Mouse (Mus musculus) E14TG2a.4 (cell line): Measurements from ENCODE around the gene Irx6.
A peak's percentile ranks its signal among the peaks of the same experiment; 100 is the strongest.

ENCODE experiments used
- H3K27me3 ChIP-seq: 2 replicates; pipeline ENCODE4 v1.6.1; 2014; ENCODE audit warnings: low read length, control low read depth; ENCODE audit not compliant: insufficient read depth
- H3K36me3 ChIP-seq: 2 replicates; pipeline ENCODE4 v1.6.1; 2014; ENCODE audit warnings: low read length, control low read depth; ENCODE audit not compliant: insufficient read depth
- H3K4me1 ChIP-seq: replicated peaks from 2 replicates; pipeline ENCODE4 v1.6.1; 2014; ENCODE audit warnings: low read depth, low read length, control low read depth
- H3K4me3 ChIP-seq: replicated peaks from 2 replicates; pipeline ENCODE4 v1.5.1; 2014; ENCODE audit warnings: mild to moderate bottlenecking, low read length
- H3K9me3 ChIP-seq: 2 replicates; pipeline ENCODE4 v1.6.1; 2014; ENCODE audit warnings: low read length, control low read depth
- CTCF ChIP-seq: conservative IDR thresholded peaks from 2 replicates; pipeline ENCODE4 v1.5.1; 2014; ENCODE audit warnings: low read length
- NANOG ChIP-seq: IDR thresholded peaks from 2 replicates; pipeline ENCODE4 v1.6.1; 2014; ENCODE audit warnings: borderline replicate concordance, low read length, mixed read lengths
- POU5F1 ChIP-seq: IDR thresholded peaks from 2 replicates; pipeline ENCODE4 v1.6.1; 2014; ENCODE audit warnings: low read length, borderline replicate concordance

The Irx6 gene

GRCm38 (mm10) chr8:92674244-92675128 is at the start of gene Irx6:
Irx6 (plus strand) TSS chr8:92674288.
- Histone ChIP-seq H3K4me3 (peak within 1 kb of the TSS; percentile 69), H3K9me3 (no peaks in the 10 kb centered on the region), H3K36me3 (no peaks in the 10 kb centered on the region), H3K27me3 (peaks cover 96% of the 10 kb centered on the region), H3K4me1 (peaks cover 35% of the 10 kb centered on the region)
- TF ChIP-seq POU5F1 (no peak), CTCF (no peak), NANOG (no peak)

- Histone ChIP-seq H3K36me3 (no peaks in the 10 kb centered on the region), H3K27me3 (no peaks in the 10 kb centered on the region), H3K4me3 (0 out of 2 replicates have a peak overlapping the region, but pooled peaks have one; percentile 7), H3K9me3 (peaks cover 32% of the 10 kb centered on the region), H3K4me1 (peaks cover 21% of the 10 kb centered on the region)
- TF ChIP-seq POU5F1 (no peak), CTCF (no peak), NANOG (no peak)
Measured at GRCm38 (mm10) chr8:92628711-92629650, 45.1 kb upstream of the Irx6 start.

- no peak for TF ChIP-seq POU5F1
- TF ChIP-seq CTCF, result no peak
- TF ChIP-seq NANOG, result no peak
- Histone ChIP-seq H3K27me3 (no peaks in the 10 kb centered on the region), H3K9me3 (peaks cover 36% of the 10 kb centered on the region), H3K4me3 (no peak overlapping the region), H3K4me1 (peaks cover 15% of the 10 kb centered on the region), H3K36me3 (no peaks in the 10 kb centered on the region)
Measured at GRCm38 (mm10) chr8:92633199-92633598, 40.9 kb upstream of the Irx6 start.

- no peak overlapping the region for H3K4me3 ChIP-seq
- peaks cover 3% of the 10 kb centered on the region; the same call in 1 of the 2 replicates for H3K4me1 ChIP-seq
- TF ChIP-seq NANOG (no peak), POU5F1 (no peak), CTCF (no peak)
- no peaks in the 10 kb centered on the region for H3K9me3 ChIP-seq
- no peaks in the 10 kb centered on the region for H3K36me3 ChIP-seq
- peaks cover 33% of the 10 kb centered on the region for H3K27me3 ChIP-seq
Measured at GRCm38 (mm10) chr8:92640820-92641219, 33.3 kb upstream of the Irx6 start.

- H3K9me3 ChIP-seq, result no peaks in the 10 kb centered on the region
- no peaks in the 10 kb centered on the region for H3K4me1 ChIP-seq
- peaks cover 18% of the 10 kb centered on the region for H3K27me3 ChIP-seq
- peak; percentile 82 for TF ChIP-seq CTCF
- TF ChIP-seq NANOG, result no peak
- no peak overlapping the region for H3K4me3 ChIP-seq
- no peaks in the 10 kb centered on the region for H3K36me3 ChIP-seq
Measured at GRCm38 (mm10) chr8:92646637-92647036, 27.5 kb upstream of the Irx6 start.

GRCm38 (mm10) chr8:92664207-92664606 is 9.9 kb upstream of the Irx6 start:
- TF ChIP-seq POU5F1 (no peak), NANOG (no peak)
- no peaks in the 10 kb centered on the region for H3K4me1 ChIP-seq
- no peak overlapping the region for H3K4me3 ChIP-seq
- H3K27me3 ChIP-seq, result peaks cover 13% of the 10 kb centered on the region
- no peaks in the 10 kb centered on the region for H3K36me3 ChIP-seq
- H3K9me3 ChIP-seq, result peaks cover 18% of the 10 kb centered on the region

GRCm38 (mm10) chr8:92670236-92670635 is 3.9 kb upstream of the Irx6 start:
- Histone ChIP-seq H3K36me3 (no peaks in the 10 kb centered on the region), H3K4me3 (no peak overlapping the region), H3K27me3 (peaks cover 66% of the 10 kb centered on the region), H3K9me3 (no peaks in the 10 kb centered on the region), H3K4me1 (peaks cover 22% of the 10 kb centered on the region)
- TF ChIP-seq POU5F1, result no peak
- TF ChIP-seq NANOG, result no peak
- TF ChIP-seq CTCF, result no peak

- Histone ChIP-seq H3K4me3 (no peak overlapping the region), H3K4me1 (peaks cover 22% of the 10 kb centered on the region), H3K36me3 (no peaks in the 10 kb centered on the region), H3K27me3 (peaks cover 68% of the 10 kb centered on the region), H3K9me3 (no peaks in the 10 kb centered on the region)
- no peak for TF ChIP-seq CTCF
- TF ChIP-seq NANOG, result no peak
- no peak for TF ChIP-seq POU5F1
Measured at GRCm38 (mm10) chr8:92670656-92671195, 3.4 kb upstream of the Irx6 start.
